Mouse (Mus musculus): ENCODE results near the gene Tenm3. TPM values are rescaled to one million over a fixed set of nuclear protein-coding genes. Genes with fewer than 3 reads are reported as not detected.

Gene Tenm3
- polyA plus RNA-seq, 1 experiment from 2014 or later: 4.7 TPM

DNA sequence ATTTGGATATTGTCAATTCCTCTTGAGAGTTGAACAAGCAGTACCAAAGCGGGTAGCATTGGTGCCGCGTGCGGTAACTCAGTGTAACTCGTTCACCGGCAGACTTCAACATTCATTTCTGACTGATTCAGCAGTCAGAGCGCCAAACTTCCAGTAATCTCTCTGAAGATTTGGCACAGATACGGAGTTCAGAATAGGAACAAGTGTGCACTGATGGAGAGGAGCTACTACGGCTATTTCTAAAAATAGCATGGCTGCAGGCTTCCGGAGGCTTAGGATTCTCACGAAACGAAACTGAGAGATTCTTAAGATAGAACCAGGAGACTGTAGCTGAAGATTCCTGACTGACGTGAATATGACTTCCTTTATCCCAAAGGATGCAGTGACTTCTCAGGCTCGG lies 332.6 kb downstream of the Tenm3 start:
- DNase-seq (no peak), ATAC-seq (no peak)
- Histone ChIP-seq H3K4me3 (ENCODE audit: low read depth, low read length) (no peak overlapping the region), H3K4me2 (ENCODE audit: low read depth, low read length) (no peak overlapping the region), H3K27ac (ENCODE audit: low read depth) (no peak overlapping the region), H3K9me3 (ENCODE audit: low read length) (no peaks in the 10 kb centered on the region), H3K27me3 (ENCODE audit: insufficient read depth, low read length) (no peaks in the 10 kb centered on the region), H3K9ac (replicated peaks) (no peak overlapping the region), H3K4me1 (ENCODE audit: insufficient read depth) (no peaks in the 10 kb centered on the region), H3K36me3 (replicated peaks; ENCODE audit: insufficient read depth, low read length) (no peaks in the 10 kb centered on the region)
- 84% methylated on average over 14 of the region's 14 CpGs for WGBS (ENCODE audit: insufficient replicate concordance)
- TF ChIP-seq EP300 (IDR thresholded peaks at IDR 0.05; ENCODE audit: low read depth) (no peak), CTCF (IDR thresholded peaks at IDR 0.05; ENCODE audit: low read depth) (no peak)

- WGBS (ENCODE audit: insufficient replicate concordance): 77% methylated on average over 29 of the region's 29 CpGs
- no peak for TF ChIP-seq CTCF (IDR thresholded peaks at IDR 0.05; ENCODE audit: low read depth)
- TF ChIP-seq EP300 (IDR thresholded peaks at IDR 0.05; ENCODE audit: low read depth): no peak
- Histone ChIP-seq H3K27me3 (ENCODE audit: insufficient read depth, low read length) (no peaks in the 10 kb centered on the region), H3K4me1 (ENCODE audit: insufficient read depth) (no peaks in the 10 kb centered on the region), H3K4me3 (ENCODE audit: low read depth, low read length) (no peak overlapping the region), H3K9ac (replicated peaks) (no peak overlapping the region), H3K9me3 (ENCODE audit: low read length) (0 out of 2 replicates have a peak, but pooled peaks cover 2% of the 10 kb centered on the region), H3K27ac (ENCODE audit: low read depth) (no peak overlapping the region), H3K4me2 (ENCODE audit: low read depth, low read length) (no peak overlapping the region), H3K36me3 (replicated peaks; ENCODE audit: insufficient read depth, low read length) (no peaks in the 10 kb centered on the region)
- ATAC-seq (no peak), DNase-seq (no peak)
These were observed 334.8 kb downstream of the Tenm3 start for GRCm38 (mm10) chr8:48508641-48509599.

- ATAC-seq (no peak), DNase-seq (no peak)
- H3K4me2 ChIP-seq (ENCODE audit: low read depth, low read length): no peak overlapping the region
- H3K27ac ChIP-seq (ENCODE audit: low read depth): no peak overlapping the region
- H3K9me3 ChIP-seq (ENCODE audit: low read length): 0 out of 2 replicates have a peak, but pooled peaks cover 2% of the 10 kb centered on the region
- no peak overlapping the region for H3K9ac ChIP-seq (replicated peaks)
- no peak overlapping the region for H3K4me3 ChIP-seq (ENCODE audit: low read depth, low read length)
- H3K36me3 ChIP-seq (replicated peaks; ENCODE audit: insufficient read depth, low read length): no peaks in the 10 kb centered on the region
- H3K4me1 ChIP-seq (ENCODE audit: insufficient read depth): no peaks in the 10 kb centered on the region
- H3K27me3 ChIP-seq (ENCODE audit: insufficient read depth, low read length): no peaks in the 10 kb centered on the region
- WGBS (ENCODE audit: insufficient replicate concordance): 77% methylated on average over 10 of the region's 10 CpGs
- no peak for TF ChIP-seq EP300 (IDR thresholded peaks at IDR 0.05; ENCODE audit: low read depth)
- no peak for TF ChIP-seq CTCF (IDR thresholded peaks at IDR 0.05; ENCODE audit: low read depth)
These were observed 335.8 kb downstream of the Tenm3 start for GRCm38 (mm10) chr8:48507719-48508501.

DNA sequence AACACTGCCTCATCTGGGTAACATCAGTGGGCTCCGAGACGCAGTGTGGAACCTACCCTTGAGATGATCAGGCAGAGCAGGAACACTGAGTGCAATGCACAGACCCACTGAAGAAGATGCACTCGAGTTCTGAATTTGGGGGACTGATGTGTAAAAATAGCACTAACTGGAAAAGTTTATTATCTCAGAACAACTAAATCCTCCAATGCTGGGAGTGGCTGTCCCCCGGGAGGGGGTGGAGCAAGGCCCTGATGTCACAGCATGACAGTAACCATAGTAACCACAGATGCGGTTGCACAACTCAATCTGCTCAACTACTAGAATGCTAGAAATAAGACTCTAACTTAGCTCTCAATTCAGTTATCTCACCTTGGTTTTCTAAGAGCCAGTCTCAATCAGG lies 351.3 kb downstream of the Tenm3 start:
- Histone ChIP-seq H3K9ac (replicated peaks) (no peak overlapping the region), H3K27ac (ENCODE audit: low read depth) (no peak overlapping the region), H3K4me1 (ENCODE audit: insufficient read depth) (no peaks in the 10 kb centered on the region), H3K4me2 (ENCODE audit: low read depth, low read length) (no peak overlapping the region), H3K4me3 (ENCODE audit: low read depth, low read length) (no peak overlapping the region), H3K9me3 (ENCODE audit: low read length) (no peaks in the 10 kb centered on the region), H3K27me3 (ENCODE audit: insufficient read depth, low read length) (no peaks in the 10 kb centered on the region), H3K36me3 (replicated peaks; ENCODE audit: insufficient read depth, low read length) (no peaks in the 10 kb centered on the region)
- ATAC-seq (no peak), DNase-seq (peak; percentile 24)
- WGBS (ENCODE audit: insufficient replicate concordance): 76% methylated on average over 5 of the region's 5 CpGs
- no peak for TF ChIP-seq CTCF (IDR thresholded peaks at IDR 0.05; ENCODE audit: low read depth)
- no peak for TF ChIP-seq EP300 (IDR thresholded peaks at IDR 0.05; ENCODE audit: low read depth)

DNA sequence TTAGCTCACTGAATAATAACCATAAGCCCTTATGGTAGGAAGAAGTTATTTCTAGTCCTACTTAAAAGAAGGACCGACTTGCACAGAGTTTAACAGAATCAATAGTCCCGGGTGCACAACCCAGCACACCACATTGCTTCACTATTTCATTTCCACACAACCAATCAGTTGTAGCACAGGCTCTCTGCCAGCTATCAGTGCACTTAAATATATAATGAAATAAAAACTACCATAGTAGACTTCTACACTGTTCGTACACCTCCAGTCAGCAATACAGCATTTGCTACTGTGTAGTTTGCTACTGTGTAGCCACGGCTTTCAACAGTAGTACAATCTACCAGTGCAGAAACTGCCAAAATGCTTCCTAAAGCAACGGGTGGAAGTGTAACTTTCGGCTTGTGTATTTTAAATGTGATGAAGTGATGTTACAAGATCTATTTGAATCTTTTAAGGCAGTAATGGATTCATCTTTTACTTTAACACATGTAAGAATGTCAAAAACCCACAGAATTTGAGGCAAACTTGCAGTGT lies 353.1 kb downstream of the Tenm3 start:
- no peak overlapping the region for H3K27ac ChIP-seq (ENCODE audit: low read depth)
- 59% methylated on average over 6 of the region's 6 CpGs for WGBS (ENCODE audit: insufficient replicate concordance)
- peak; percentile 89 for ATAC-seq
- no peak for DNase-seq
- H3K4me3 ChIP-seq (ENCODE audit: low read depth, low read length): no peak overlapping the region
- no peaks in the 10 kb centered on the region for H3K4me1 ChIP-seq (ENCODE audit: insufficient read depth)
- H3K27me3 ChIP-seq (ENCODE audit: insufficient read depth, low read length): no peaks in the 10 kb centered on the region
- H3K9ac ChIP-seq (replicated peaks): no peak overlapping the region
- no peaks in the 10 kb centered on the region for H3K9me3 ChIP-seq (ENCODE audit: low read length)
- no peak overlapping the region for H3K4me2 ChIP-seq (ENCODE audit: low read depth, low read length)
- no peaks in the 10 kb centered on the region for H3K36me3 ChIP-seq (replicated peaks; ENCODE audit: insufficient read depth, low read length)
- TF ChIP-seq EP300 (IDR thresholded peaks at IDR 0.05; ENCODE audit: low read depth): no peak
- no peak for TF ChIP-seq CTCF (IDR thresholded peaks at IDR 0.05; ENCODE audit: low read depth)

Data from liver, postnatal 0 days (tissue).